Mouse (Mus musculus): ENCODE measurements at regions not wholly inside any gene's neighbourhood (a gene's known extent, or its start where the extent isn't known, plus 50 kb on each side); places are given as distances from the start of the nearest gene placed in this dataset.
A peak's percentile ranks its signal among the peaks of the same experiment; 100 is the strongest.

GRCm38 (mm10) chr13:118967707-118968106 is 298.1 kb downstream of the Fgf10 start (continued):
- TF ChIP-seq PAX5 (IDR thresholded peaks at IDR 0.05; ENCODE audit: low read length) (no peak), MAFK (IDR thresholded peaks at IDR 0.05; ENCODE audit: insufficient replicate concordance, low read length) (0 out of 2 replicates have a peak, but pooled peaks have one; percentile 26), ZNF384 (IDR thresholded peaks at IDR 0.05; ENCODE audit: low read depth, low read length) (no peak), ETS1 (conservative IDR thresholded peaks at IDR 0.05; ENCODE audit: low read depth, low read length) (no peak), CTCF (conservative IDR thresholded peaks at IDR 0.05 in 1 of 2, IDR thresholded peaks at IDR 0.05 in 1 of 2; ENCODE audit: low read depth in 2 of 2, low read length in 2 of 2) (no peak), TCF12 (IDR thresholded peaks at IDR 0.05; ENCODE audit: low read depth, low read length) (no peak), RAD21 (IDR thresholded peaks at IDR 0.05; ENCODE audit: low read depth, low read length) (no peak), CHD1 (IDR thresholded peaks at IDR 0.05; ENCODE audit: low read depth, low read length) (peak; percentile 72; the same call in 1 of the 2 replicates), MEF2A (IDR thresholded peaks at IDR 0.05; ENCODE audit: borderline replicate concordance, low read depth, low read length) (peak; percentile 69; the same call in 1 of the 2 replicates), RCOR1 (conservative IDR thresholded peaks at IDR 0.05; ENCODE audit: low read depth, low read length) (no peak)

DNA sequence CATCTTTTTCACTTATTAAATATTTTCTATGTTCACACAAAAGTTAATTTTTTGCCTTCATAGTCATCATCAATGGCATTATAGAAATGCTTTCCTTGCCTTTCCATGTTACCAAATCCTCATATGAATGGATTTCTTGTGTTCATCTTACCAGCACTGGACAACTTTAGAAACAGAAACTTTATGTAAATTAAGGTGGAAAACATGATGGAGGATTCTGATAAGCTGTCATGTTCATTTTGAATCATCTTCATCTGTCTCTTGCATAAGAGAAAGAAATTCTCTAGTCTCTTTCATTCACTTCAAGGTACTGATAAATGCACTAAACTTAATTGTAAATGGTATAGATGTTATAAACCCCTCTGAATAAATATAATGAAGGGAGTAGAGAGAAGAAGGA is 305.4 kb downstream of the Fgf10 start:
- no peaks in the 10 kb centered on the region for H3K9me3 ChIP-seq (replicated peaks; ENCODE audit: low read length)
- H3K36me3 ChIP-seq (replicated peaks in 1 of 2; ENCODE audit: control insufficient read depth in 1 of 2, insufficient read depth in 1 of 2, low read length in 1 of 2): no peaks in the 10 kb centered on the region
- peaks cover 0 to 5% of the 10 kb centered on the region in 2 experiments; a peak in 1 of 4 replicates for H3K4me1 ChIP-seq (ENCODE audit: control insufficient read depth in 1 of 2, insufficient read depth in 2 of 2)
- in situ Hi-C loops (cut with MboI; ENCODE audit: low pct_ligation_motif_present, low pct_unique_long_range_greater_than_20kb, low sequenced_read_pairs) (no loop called here), dilution Hi-C loops (cut with MboI; ENCODE audit: extremely low pct_ligation_motif_present, extremely low pct_unique_long_range_greater_than_20kb, low sequenced_read_pairs) (no loop called here)
- H3K27ac ChIP-seq (ENCODE audit: insufficient read depth, low read depth): no peak overlapping the region
- TF ChIP-seq MAX (IDR thresholded peaks at IDR 0.05; ENCODE audit: low read length): no peak
- TF ChIP-seq GABPA (IDR thresholded peaks at IDR 0.05; ENCODE audit: insufficient replicate concordance, low read depth, low read length): no peak
- TF ChIP-seq TBP (conservative IDR thresholded peaks at IDR 0.05; ENCODE audit: low read depth, low read length): no peak
- no peak for TF ChIP-seq PAX5 (IDR thresholded peaks at IDR 0.05; ENCODE audit: low read length)
- TF ChIP-seq E2F4 (IDR thresholded peaks at IDR 0.05; ENCODE audit: insufficient replicate concordance, low read depth, low read length): no peak
- TF ChIP-seq POLR2AphosphoS2 (IDR thresholded peaks at IDR 0.05; ENCODE audit: low read depth, low read length): no peak
- TF ChIP-seq KAT2A (IDR thresholded peaks at IDR 0.05; ENCODE audit: insufficient replicate concordance, low read length): no peak
- TF ChIP-seq IRF4 (IDR thresholded peaks at IDR 0.05; ENCODE audit: low read depth, low read length): peak; percentile 81
- peak; percentile 88 for TF ChIP-seq JUN (IDR thresholded peaks at IDR 0.05; ENCODE audit: insufficient read depth, low read depth, low read length)
- no peak for TF ChIP-seq CTCF (conservative IDR thresholded peaks at IDR 0.05 in 1 of 2, IDR thresholded peaks at IDR 0.05 in 1 of 2; ENCODE audit: low read depth in 2 of 2, low read length in 2 of 2)
- no peak; the same call in 1 of the 2 replicates for TF ChIP-seq MEF2A (IDR thresholded peaks at IDR 0.05; ENCODE audit: borderline replicate concordance, low read depth, low read length)
- no peak for TF ChIP-seq SIN3A (IDR thresholded peaks at IDR 0.05; ENCODE audit: low read length)
- TF ChIP-seq MXI1 (IDR thresholded peaks at IDR 0.05; ENCODE audit: low read depth, low read length): no peak
- TF ChIP-seq RAD21 (IDR thresholded peaks at IDR 0.05; ENCODE audit: low read depth, low read length): no peak
- no peak for TF ChIP-seq NRF1 (IDR thresholded peaks at IDR 0.05; ENCODE audit: low read depth, low read length)
- TF ChIP-seq BHLHE40 (IDR thresholded peaks at IDR 0.05; ENCODE audit: low read depth, low read length): no peak
- no peak for TF ChIP-seq RCOR1 (conservative IDR thresholded peaks at IDR 0.05; ENCODE audit: low read depth, low read length)
- no peak for TF ChIP-seq CHD2 (IDR thresholded peaks at IDR 0.05; ENCODE audit: low read length)
- no peak for TF ChIP-seq MAZ (IDR thresholded peaks at IDR 0.05; ENCODE audit: low read depth, low read length)
- no peak for TF ChIP-seq HCFC1 (IDR thresholded peaks at IDR 0.05; ENCODE audit: low read depth, low read length)
- TF ChIP-seq ETS1 (conservative IDR thresholded peaks at IDR 0.05; ENCODE audit: low read depth, low read length): peak; percentile 28; the same call in 1 of the 2 replicates
- TF ChIP-seq UBTF (IDR thresholded peaks at IDR 0.05; ENCODE audit: low read depth, low read length): no peak
- no peak for TF ChIP-seq ZC3H11A (IDR thresholded peaks at IDR 0.05; ENCODE audit: low read depth, low read length)
- TF ChIP-seq SMC3 (IDR thresholded peaks at IDR 0.05; ENCODE audit: low read depth, low read length): no peak
- TF ChIP-seq NELFE (IDR thresholded peaks at IDR 0.05; ENCODE audit: low read depth, low read length): no peak
- no peak for TF ChIP-seq CHD1 (IDR thresholded peaks at IDR 0.05; ENCODE audit: low read depth, low read length)
- TF ChIP-seq ZMIZ1 (IDR thresholded peaks at IDR 0.05; ENCODE audit: low read depth, low read length): no peak
- no peak for TF ChIP-seq MAFK (IDR thresholded peaks at IDR 0.05; ENCODE audit: insufficient replicate concordance, low read length)
- TF ChIP-seq EP300 (IDR thresholded peaks at IDR 0.05; ENCODE audit: low read length): peak; percentile 88
- TF ChIP-seq USF2 (conservative IDR thresholded peaks at IDR 0.05; ENCODE audit: low read depth, low read length): no peak
- TF ChIP-seq ZKSCAN1 (IDR thresholded peaks at IDR 0.05; ENCODE audit: borderline replicate concordance, low read depth, low read length): no peak
- no peaks in the 10 kb centered on the region for H3K27me3 ChIP-seq (replicated peaks)
- H3K9ac ChIP-seq (ENCODE audit: insufficient read depth, low read depth): no peak overlapping the region
- H3K4me3 ChIP-seq (replicated peaks in 1 of 3; ENCODE audit: low read depth in 2 of 3, low read length in 2 of 3, poor library complexity in 1 of 3): no peak overlapping the region
- peak; percentile 24 for DNase-seq (ENCODE audit: extremely low read depth)
- H3K79me2 ChIP-seq (replicated peaks; ENCODE audit: control insufficient read depth, extremely low read depth, insufficient read depth, poor library complexity, severe bottlenecking): no peaks in the 10 kb centered on the region
- H3K4me2 ChIP-seq (ENCODE audit: insufficient read depth, low read depth, poor library complexity, severe bottlenecking): no peak overlapping the region
